Mouse (Mus musculus) erythroblast, embryonic 14.5 days (primary cell): ENCODE data around the gene H1foo.

Experiments
- GATA1 ChIP-seq: IDR thresholded peaks from 2 replicates; pipeline ENCODE4 v1.6.1; 2012; ENCODE audit warnings: low read length, inconsistent platforms, mixed read lengths
- TAL1 ChIP-seq: IDR thresholded peaks from 3 replicates; pipeline ENCODE4 v1.6.1; 2012; ENCODE audit warnings: low read length, inconsistent platforms, mixed read lengths

DNA sequence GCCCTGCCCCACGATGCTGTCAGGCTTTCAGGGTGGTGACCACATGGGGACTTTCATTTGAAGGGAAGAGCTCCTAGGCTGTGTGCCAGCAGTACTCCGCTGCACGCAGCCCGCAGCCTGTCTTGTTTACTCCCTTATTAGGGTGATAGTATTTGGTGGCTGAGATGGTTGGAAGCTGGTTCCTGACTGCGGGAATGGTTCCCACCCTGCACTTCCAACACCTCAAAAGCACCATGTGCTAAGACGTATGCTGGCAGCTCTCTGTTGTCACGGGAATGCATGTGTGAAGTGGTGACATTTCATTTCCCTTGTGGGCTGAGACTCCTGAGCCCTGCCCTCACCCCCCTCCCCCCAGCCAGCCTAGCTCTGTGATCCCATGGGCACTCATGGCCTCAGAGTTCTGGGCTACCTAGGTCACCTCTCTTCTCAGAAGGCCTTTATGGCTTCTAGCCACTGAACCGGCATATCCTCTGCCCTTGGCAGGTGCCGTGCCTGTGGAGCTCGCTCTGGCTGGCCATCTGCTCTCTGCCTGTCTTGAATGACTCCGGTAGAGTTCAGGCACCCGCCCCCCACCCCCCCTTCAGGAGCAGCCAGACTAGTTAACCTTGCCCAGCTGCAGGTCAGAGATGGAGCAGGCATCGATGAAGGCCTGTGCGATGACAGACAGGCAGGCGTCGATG, 12.3 kb downstream of the H1foo start:
- TF ChIP-seq TAL1 (no peak), GATA1 (no peak)
